Mouse (Mus musculus) gastrocnemius, adult 2 months (tissue): ENCODE results near the gene Ptpre. TPM values are rescaled to one million over a fixed set of nuclear protein-coding genes. Genes with fewer than 3 reads are reported as not detected.

Experiments used
- DNase-seq: peaks from one replicate; pipeline ENCODE4 v3.0.0; 2022
- H3K27ac ChIP-seq: fragments of 200-600 bp; 2 replicates; pipeline ENCODE4 v1.8.1; 2022; ENCODE audit warnings: mild to moderate bottlenecking
- H3K4me3 ChIP-seq: fragments of 200-600 bp; 2 replicates; pipeline ENCODE4 v1.8.1; 2022; ENCODE audit warnings: mild to moderate bottlenecking, moderate library complexity
- CTCF ChIP-seq: fragments of 200-600 bp; IDR thresholded peaks from 2 replicates; pipeline ENCODE4 v1.8.1; 2022; ENCODE audit warnings: antibody characterized with exemption, mild to moderate bottlenecking, moderate library complexity
- intact Hi-C: fragments of 180-260 bp; cut with DNase I; formaldehyde crosslinking; loops from one replicate; pipeline ENCODE4 v1.15.1; 2025
- total RNA-seq, 2 experiments: library from RNA; stranded (reverse); gene quantifications; 2 replicates each; pipeline ENCODE4 v1.2.3; 2021

Ptpre gene
- total RNA-seq, 2 experiments from 2014 or later, result 1.2 to 1.6 TPM

GRCm38 (mm10) chr7:135542235-135542634 is 5.0 kb downstream of the Ptpre start:
- DNase-seq, result no peak
- Histone ChIP-seq H3K4me3 (no peak overlapping the region), H3K27ac (no peak overlapping the region)
- intact Hi-C loops, result no loop called here
- TF ChIP-seq CTCF, result no peak

GRCm38 (mm10) chr7:135543033-135543432 is 5.8 kb downstream of the Ptpre start:
- no peak overlapping the region for H3K4me3 ChIP-seq
- TF ChIP-seq CTCF, result no peak
- intact Hi-C loops, result no loop called here
- DNase-seq, result no peak
- H3K27ac ChIP-seq, result no peak overlapping the region

- intact Hi-C loops, result no loop called here
- Histone ChIP-seq H3K4me3 (no peak overlapping the region), H3K27ac (no peak overlapping the region)
- TF ChIP-seq CTCF, result no peak
- no peak for DNase-seq
Measured at GRCm38 (mm10) chr7:135544321-135544720, 7.0 kb downstream of the Ptpre start.

- intact Hi-C loops, result no loop called here
- no peak for TF ChIP-seq CTCF
- no peak overlapping the region for H3K27ac ChIP-seq
- no peak for DNase-seq
- no peak overlapping the region for H3K4me3 ChIP-seq
Measured at GRCm38 (mm10) chr7:135545957-135546356, 8.7 kb downstream of the Ptpre start.

- no peak for DNase-seq
- intact Hi-C loops, result no loop called here
- H3K27ac ChIP-seq, result no peak overlapping the region
- TF ChIP-seq CTCF, result no peak
- H3K4me3 ChIP-seq, result no peak overlapping the region
Measured at GRCm38 (mm10) chr7:135546530-135546929, 9.2 kb downstream of the Ptpre start.

- H3K4me3 ChIP-seq, result no peak overlapping the region
- intact Hi-C loops, result no loop called here
- no peak overlapping the region for H3K27ac ChIP-seq
- no peak for DNase-seq
- TF ChIP-seq CTCF, result no peak
Measured at GRCm38 (mm10) chr7:135548434-135548833, 11.2 kb downstream of the Ptpre start.

GRCm38 (mm10) chr7:135551547-135551946 is 14.3 kb downstream of the Ptpre start:
- H3K27ac ChIP-seq, result peak overlapping the region; percentile 12; the same call in 1 of the 2 replicates
- intact Hi-C loops, result loop anchor here (2.0 kb wide), 1 partner anchor 47 kb away; no protein-coding TSS in a partner anchor
- TF ChIP-seq CTCF, result no peak

GRCm38 (mm10) chr7:135553550-135553949 is 16.3 kb downstream of the Ptpre start:
- TF ChIP-seq CTCF, result no peak
- Histone ChIP-seq H3K27ac (no peak overlapping the region), H3K4me3 (no peak overlapping the region)
- intact Hi-C loops, result no loop called here
- no peak for DNase-seq

More at GRCm38 (mm10) chr7:135551547-135551946, 14.3 kb downstream of the Ptpre start:
- no peak overlapping the region for H3K4me3 ChIP-seq
- DNase-seq, result peak; percentile 77

GRCm38 (mm10) chr7:135556663-135557402 is 19.6 kb downstream of the Ptpre start:
- no peak for DNase-seq
- no peak for TF ChIP-seq CTCF
- intact Hi-C loops, result no loop called here
- no peak overlapping the region for H3K4me3 ChIP-seq
- H3K27ac ChIP-seq, result no peak overlapping the region

GRCm38 (mm10) chr7:135560280-135560679 is 23.0 kb downstream of the Ptpre start:
- intact Hi-C loops, result no loop called here
- Histone ChIP-seq H3K27ac (no peak overlapping the region), H3K4me3 (no peak overlapping the region)
- no peak for DNase-seq
- TF ChIP-seq CTCF, result no peak

- TF ChIP-seq CTCF, result no peak
- Histone ChIP-seq H3K4me3 (no peak overlapping the region), H3K27ac (no peak overlapping the region)
- intact Hi-C loops, result no loop called here
- DNase-seq, result no peak
Measured at GRCm38 (mm10) chr7:135564022-135564421, 26.7 kb downstream of the Ptpre start.

- intact Hi-C loops, result no loop called here
- no peak for DNase-seq
- no peak overlapping the region for H3K4me3 ChIP-seq
- no peak for TF ChIP-seq CTCF
- no peak overlapping the region for H3K27ac ChIP-seq
Measured at GRCm38 (mm10) chr7:135566013-135566412, 28.7 kb downstream of the Ptpre start.

GRCm38 (mm10) chr7:135567582-135567981 is 30.3 kb downstream of the Ptpre start:
- Histone ChIP-seq H3K27ac (no peak overlapping the region), H3K4me3 (no peak overlapping the region)
- DNase-seq, result no peak
- intact Hi-C loops, result no loop called here
- no peak for TF ChIP-seq CTCF

- intact Hi-C loops, result no loop called here
- TF ChIP-seq CTCF, result no peak
- Histone ChIP-seq H3K27ac (no peak overlapping the region), H3K4me3 (no peak overlapping the region)
- no peak for DNase-seq
Measured at GRCm38 (mm10) chr7:135568550-135568949, 31.3 kb downstream of the Ptpre start.
